Mouse (Mus musculus) spleen, postnatal 4 days (tissue): Measurements from ENCODE around the gene Rab3il1.

Experiments used
- DNase-seq, 2 experiments: peaks; one replicate each; pipeline ENCODE4 v3.0.0; 2022; ENCODE audit warnings: low spot score in 2 of 2

Rab3il1 gene

GRCm38 (mm10) chr19:10060783-10061590 is 59.5 kb downstream of the Rab3il1 start:
- DNase-seq = no peak

DNA sequence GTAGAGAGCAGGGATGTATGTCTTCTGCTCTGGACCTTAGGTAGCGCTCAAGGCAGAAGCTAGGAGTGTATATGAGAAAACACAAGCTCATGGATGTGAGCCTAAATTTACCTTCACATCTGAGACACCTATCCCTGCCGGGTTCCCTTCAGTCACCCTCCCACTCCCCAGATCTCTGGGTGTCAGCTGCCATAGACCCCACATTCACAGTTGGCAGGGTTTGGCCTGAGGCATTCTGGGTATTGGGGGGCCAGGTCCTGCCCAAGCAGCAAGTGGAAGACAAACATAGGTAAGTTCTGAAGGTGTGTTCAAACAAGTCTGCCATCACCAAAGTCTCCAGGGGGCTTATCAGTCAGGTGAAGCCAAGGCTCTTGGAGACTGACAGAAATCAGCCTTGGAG is 60.2 kb downstream of the Rab3il1 start:
- no peak for DNase-seq

- no peak for DNase-seq
Observed at GRCm38 (mm10) chr19:10062292-10062691, 60.8 kb downstream of the Rab3il1 start.

GRCm38 (mm10) chr19:10062862-10063261 is 61.4 kb downstream of the Rab3il1 start:
- DNase-seq = no peak

DNA sequence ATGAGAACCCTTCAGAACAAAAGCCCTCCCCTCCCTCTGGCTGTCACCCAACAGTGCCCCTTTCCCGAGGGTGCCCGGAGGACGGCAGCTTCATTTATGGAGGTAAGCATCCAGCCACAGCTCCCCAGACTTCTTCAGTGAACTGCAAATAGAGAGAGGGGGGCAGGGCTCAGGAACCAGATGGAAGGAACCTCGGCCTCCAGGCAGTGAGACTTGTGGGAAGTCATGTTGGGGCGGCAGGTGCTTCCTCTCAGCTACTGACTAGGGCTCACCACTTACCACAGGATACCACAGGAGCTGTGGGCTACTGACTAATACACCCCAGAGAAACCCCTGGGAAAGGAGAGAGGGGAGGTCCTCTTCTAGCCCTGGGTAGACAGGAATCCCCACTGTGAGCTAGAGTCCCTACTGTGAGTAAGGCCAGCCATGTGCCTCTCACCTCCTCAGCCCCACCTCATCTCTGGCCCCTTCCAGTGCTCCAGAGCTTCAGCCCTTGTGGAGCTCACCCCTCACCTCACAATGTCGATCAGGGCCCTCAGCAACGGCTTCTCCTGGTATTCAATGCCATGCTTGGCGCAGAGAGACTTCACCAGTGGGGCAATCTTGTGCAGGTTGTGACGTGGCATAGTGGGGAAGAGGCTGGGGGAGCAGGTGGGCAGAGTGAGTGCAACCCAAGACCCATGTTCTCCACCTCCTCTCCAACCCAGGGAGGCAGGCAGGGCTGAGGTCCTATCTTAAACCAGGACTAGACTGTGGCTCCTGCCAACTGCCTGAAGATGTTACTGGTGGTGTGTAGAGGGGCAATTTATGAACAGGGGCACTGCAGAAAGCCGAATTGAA is 62.9 kb downstream of the Rab3il1 start:
- DNase-seq = peak; percentile 47 to 71

DNA sequence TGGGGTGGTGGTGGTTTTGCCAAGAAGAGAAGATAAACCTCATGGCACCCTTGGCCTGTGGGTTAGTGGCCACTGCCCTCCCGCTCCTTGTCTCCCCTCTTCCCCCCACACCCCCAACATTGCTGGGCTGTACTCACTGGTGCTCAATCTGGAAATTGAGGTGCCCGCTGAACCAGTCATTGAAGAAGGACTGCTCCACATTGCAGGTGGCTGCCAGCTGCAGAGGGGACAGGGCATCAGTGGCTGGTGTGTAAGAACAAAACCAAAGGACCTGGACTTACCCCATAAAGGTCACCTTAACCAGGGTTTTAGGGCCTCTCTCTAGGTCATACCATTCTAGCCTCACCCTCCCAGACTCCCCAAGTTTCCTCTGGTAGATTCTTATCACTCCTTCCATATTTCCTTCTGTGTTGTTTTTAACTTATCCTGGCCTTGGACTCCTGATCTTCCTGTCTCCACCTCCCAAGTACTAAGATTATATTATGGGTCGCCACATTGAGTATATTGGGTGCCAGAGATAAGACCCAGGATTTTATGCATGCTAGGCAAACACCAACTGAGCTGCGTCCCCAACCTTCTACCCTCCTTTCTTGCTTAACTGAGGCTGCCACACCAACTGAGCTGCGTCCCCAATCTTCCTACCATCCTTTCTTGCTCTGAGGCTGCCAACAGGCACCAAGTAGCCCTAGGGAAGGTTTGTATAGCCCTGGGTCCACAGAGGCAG is 64.2 kb downstream of the Rab3il1 start:
- no peak for DNase-seq

DNA sequence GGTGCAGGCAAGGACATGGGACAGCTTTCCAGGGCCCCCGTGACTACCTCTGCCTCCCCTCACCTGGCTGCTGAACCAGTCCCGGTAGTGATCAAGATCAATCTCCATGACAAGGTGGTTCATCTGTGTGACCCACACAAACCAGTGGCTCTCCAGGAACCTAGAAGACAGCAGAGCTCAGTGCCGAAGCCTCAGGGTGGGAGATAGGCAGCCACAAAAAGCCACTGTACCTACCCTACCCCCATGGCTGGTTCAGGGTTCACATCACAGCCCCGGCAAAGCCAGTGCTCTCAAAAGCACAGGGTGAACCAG is 64.7 kb downstream of the Rab3il1 start:
- no peak for DNase-seq

GRCm38 (mm10) chr19:10066502-10066901 is 65.0 kb downstream of the Rab3il1 start:
- no peak for DNase-seq

- DNase-seq = no peak
Observed at GRCm38 (mm10) chr19:10067701-10068100, 66.2 kb downstream of the Rab3il1 start.

DNA sequence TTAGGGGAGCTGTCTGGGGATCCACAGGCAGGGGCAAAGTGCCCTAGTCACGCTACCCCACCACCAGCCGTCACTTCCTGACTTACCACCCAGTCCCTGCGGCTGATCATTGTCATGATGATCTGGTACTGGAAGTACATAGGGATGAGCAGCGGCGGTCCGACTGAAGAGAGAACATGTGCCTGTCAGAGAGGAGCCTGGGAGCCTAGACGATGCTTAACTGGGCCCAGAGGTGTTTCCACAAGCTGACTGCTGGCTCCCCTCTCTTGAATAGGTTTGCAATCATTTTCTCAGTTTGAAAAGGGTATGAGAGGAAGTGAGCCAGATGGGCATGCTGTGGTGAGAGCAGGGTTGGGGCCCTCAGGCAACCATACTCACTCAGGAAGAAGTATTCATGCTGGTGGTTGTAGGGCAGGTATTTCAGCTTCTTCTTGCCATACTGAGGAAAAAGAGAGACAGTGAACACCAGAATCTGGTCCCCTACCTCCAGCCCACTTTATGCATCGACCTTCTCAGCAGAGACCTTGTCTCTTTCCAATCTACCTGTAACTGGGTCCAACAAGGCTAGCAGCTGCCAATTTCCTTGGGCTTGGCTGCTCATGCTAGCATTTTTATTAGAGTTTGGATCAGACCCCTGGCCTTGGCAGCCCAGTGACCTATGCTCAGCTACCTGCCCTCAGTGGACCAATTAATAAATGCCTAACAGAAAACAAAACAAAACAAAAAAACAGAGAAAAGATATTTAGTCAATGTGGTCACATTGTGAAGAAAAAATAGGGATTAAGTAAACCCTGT is 68.9 kb downstream of the Rab3il1 start:
- no peak for DNase-seq

DNA sequence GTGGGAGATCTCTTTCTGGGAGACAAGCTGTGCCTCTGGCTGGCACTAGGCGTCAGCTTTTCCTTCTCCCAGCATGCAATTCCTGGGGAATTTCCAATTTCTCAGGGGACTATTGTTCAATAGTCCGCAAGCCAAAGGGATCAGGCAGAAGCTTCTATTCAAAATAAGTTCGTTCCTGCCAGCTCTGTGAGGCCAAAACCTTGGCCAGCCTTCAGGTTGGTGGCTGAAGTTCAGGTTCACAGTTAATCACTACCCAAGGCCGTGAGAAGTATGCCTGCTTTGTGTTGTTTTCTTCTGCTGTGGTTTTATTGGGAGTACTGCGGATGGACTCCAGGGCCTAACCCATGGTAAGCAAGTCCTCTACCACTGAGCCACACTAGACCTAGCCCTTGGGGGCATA is 69.7 kb downstream of the Rab3il1 start:
- DNase-seq = no peak

DNA sequence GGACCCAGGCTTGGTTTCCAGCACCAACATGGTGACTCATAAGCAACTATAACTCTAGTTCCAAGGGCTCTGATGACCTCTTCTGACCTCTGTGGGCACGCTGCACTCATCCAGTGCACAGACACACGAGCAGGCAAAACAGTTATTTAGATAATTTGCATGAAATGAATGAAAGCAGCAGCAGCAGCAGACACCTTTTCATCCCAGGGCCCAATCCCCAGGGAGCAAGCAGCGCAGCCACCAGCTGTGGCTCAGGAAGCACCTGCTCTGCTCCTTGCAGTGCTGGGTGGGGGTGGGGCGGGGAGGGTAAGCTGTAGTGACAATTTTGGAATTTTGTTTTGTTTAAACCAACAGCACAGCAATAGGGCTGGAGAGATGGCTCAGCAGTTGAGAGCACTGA is 70.4 kb downstream of the Rab3il1 start:
- no peak for DNase-seq

- DNase-seq = no peak
Observed at GRCm38 (mm10) chr19:10073145-10073544, 71.7 kb downstream of the Rab3il1 start.

- no peak for DNase-seq
Observed at GRCm38 (mm10) chr19:10078392-10078791, 76.9 kb downstream of the Rab3il1 start.

GRCm38 (mm10) chr19:10080384-10080783 is 78.9 kb downstream of the Rab3il1 start:
- no peak for DNase-seq

DNA sequence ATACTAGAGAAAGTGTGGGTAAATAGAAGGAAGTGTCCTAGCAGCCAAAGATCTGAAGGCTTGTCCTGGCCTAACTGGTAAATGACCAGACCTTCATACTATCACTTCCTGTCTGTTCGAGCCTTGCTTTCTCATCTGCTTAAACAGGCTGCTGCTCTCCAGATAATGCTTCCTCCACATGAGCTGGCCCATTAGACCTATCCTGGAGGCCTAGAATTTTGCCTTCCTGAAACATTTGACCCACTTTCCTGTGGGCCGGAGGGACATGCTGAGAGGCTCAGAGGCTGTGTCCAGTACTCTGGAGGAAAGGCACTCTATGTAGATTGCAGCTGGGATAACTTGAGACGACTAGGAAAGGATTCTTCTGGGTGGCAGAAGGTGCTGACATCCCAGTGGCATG is 80.6 kb downstream of the Rab3il1 start:
- DNase-seq = no peak

DNA sequence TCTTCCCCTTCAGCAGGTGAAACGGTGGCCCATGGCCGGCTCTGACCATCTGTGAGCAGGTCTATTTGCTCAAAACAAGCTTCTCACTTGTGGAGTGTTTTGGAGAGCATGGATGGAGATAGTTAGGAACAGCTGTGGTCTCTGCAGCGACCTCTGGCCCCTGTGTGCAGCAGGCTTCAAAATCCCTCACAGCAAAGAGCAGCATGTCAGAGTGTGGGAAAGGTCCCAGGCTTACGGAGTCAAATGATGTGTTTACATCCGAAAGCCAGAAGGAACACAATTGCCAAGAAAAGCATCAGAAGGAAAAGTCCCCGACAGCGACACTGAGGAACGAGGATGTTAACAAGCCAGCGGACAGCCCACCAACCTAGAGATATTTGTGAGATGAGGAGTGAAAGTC is 84.0 kb downstream of the Rab3il1 start:
- DNase-seq = no peak

DNA sequence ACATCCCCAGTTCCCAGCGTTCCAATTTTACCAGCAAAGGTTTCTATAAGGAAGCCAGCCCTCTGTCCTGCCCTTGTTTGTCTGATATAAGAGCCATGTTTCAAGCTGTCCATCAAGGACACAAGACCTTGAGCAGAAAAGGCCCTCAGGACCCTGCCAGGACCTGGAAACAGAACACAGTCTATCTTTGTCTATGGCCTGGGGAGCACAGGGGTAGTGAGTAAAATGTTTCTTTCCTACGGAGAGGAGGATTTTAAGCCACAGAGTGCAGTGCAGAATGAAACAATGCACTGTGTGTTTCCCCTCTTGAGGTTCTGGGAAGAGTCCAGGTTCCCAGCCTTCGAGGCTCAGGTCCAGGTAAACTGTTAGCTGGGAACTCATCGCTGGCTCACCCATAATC is 85.5 kb downstream of the Rab3il1 start:
- no peak for DNase-seq
